Mouse (Mus musculus): ENCODE measurements around the gene Car1. TPM values are rescaled to one million over a fixed set of nuclear protein-coding genes. Genes with fewer than 3 reads are reported as not detected.

Car1 gene
- 0.23 TPM in 1 of 2 replicates, not detected in the other for polyA plus RNA-seq (2015; fragmentation: Nextera tagmentation; extraction: Ambion mirVana)

- ATAC-seq (ENCODE audit: insufficient number of reproducible peaks, low FRiP score, low TSS enrichment, low read depth): no peak
- Histone ChIP-seq H3K36me3 (no peaks in the 10 kb centered on the region), H3K9me3 (replicated peaks) (no peaks in the 10 kb centered on the region), H3K4me1 (no peaks in the 10 kb centered on the region), H3K9ac (no peak within 1 kb of the TSS), H3K4me3 (replicated peaks) (no peak within 1 kb of the TSS), H3K27me3 (no peaks in the 10 kb centered on the region), H3K27ac (replicated peaks) (no peak within 1 kb of the TSS), H3K4me2 (replicated peaks) (no peak within 1 kb of the TSS)
- 78% methylated on average over 1 of the region's 1 CpGs for WGBS
Observed at GRCm38 (mm10) chr3:14808211-14808610, at the start of gene Car1. Gene Car1, minus strand, starts transcription at chr3:14808368.

GRCm38 (mm10) chr3:14857874-14858273 lies 49.7 kb upstream of the Car1 start:
- ATAC-seq (ENCODE audit: insufficient number of reproducible peaks, low FRiP score, low TSS enrichment, low read depth): no peak
- H3K36me3 ChIP-seq: no peaks in the 10 kb centered on the region
- H3K9ac ChIP-seq: no peak overlapping the region
- no peak overlapping the region for H3K27ac ChIP-seq (replicated peaks)
- H3K4me3 ChIP-seq (replicated peaks): no peak overlapping the region
- H3K4me2 ChIP-seq (replicated peaks): no peak overlapping the region
- no peaks in the 10 kb centered on the region for H3K9me3 ChIP-seq (replicated peaks)
- no peaks in the 10 kb centered on the region for H3K27me3 ChIP-seq
- H3K4me1 ChIP-seq: peaks cover 7% of the 10 kb centered on the region; the same call in 1 of the 2 replicates
- WGBS: 49% methylated on average over 3 of the region's 3 CpGs

GRCm38 (mm10) chr3:14854446-14854845 lies 46.3 kb upstream of the Car1 start:
- H3K27ac ChIP-seq (replicated peaks): no peak overlapping the region
- WGBS: 64% methylated on average over 1 of the region's 1 CpGs
- H3K4me1 ChIP-seq: no peaks in the 10 kb centered on the region
- H3K4me3 ChIP-seq (replicated peaks): no peak overlapping the region
- no peak overlapping the region for H3K4me2 ChIP-seq (replicated peaks)
- no peaks in the 10 kb centered on the region for H3K9me3 ChIP-seq (replicated peaks)
- H3K9ac ChIP-seq: no peak overlapping the region
- no peak for ATAC-seq (ENCODE audit: insufficient number of reproducible peaks, low FRiP score, low TSS enrichment, low read depth)
- no peaks in the 10 kb centered on the region for H3K27me3 ChIP-seq
- H3K36me3 ChIP-seq: no peaks in the 10 kb centered on the region

GRCm38 (mm10) chr3:14853966-14854365 lies 45.8 kb upstream of the Car1 start:
- Histone ChIP-seq H3K4me2 (replicated peaks) (no peak overlapping the region), H3K9me3 (replicated peaks) (no peaks in the 10 kb centered on the region), H3K4me1 (no peaks in the 10 kb centered on the region), H3K36me3 (no peaks in the 10 kb centered on the region), H3K27ac (replicated peaks) (no peak overlapping the region), H3K27me3 (no peaks in the 10 kb centered on the region), H3K9ac (no peak overlapping the region), H3K4me3 (replicated peaks) (no peak overlapping the region)
- ATAC-seq (ENCODE audit: insufficient number of reproducible peaks, low FRiP score, low TSS enrichment, low read depth): no peak
- 71% methylated on average over 5 of the region's 5 CpGs for WGBS

- H3K9ac ChIP-seq: no peak overlapping the region
- no peak overlapping the region for H3K4me3 ChIP-seq (replicated peaks)
- ATAC-seq (ENCODE audit: insufficient number of reproducible peaks, low FRiP score, low TSS enrichment, low read depth): no peak
- H3K27me3 ChIP-seq: no peaks in the 10 kb centered on the region
- H3K4me1 ChIP-seq: no peaks in the 10 kb centered on the region
- no peaks in the 10 kb centered on the region for H3K9me3 ChIP-seq (replicated peaks)
- H3K36me3 ChIP-seq: no peaks in the 10 kb centered on the region
- no peak overlapping the region for H3K27ac ChIP-seq (replicated peaks)
- WGBS: 70% methylated on average over 2 of the region's 2 CpGs
- H3K4me2 ChIP-seq (replicated peaks): no peak overlapping the region
Observed at GRCm38 (mm10) chr3:14848587-14849254, 40.6 kb upstream of the Car1 start.

GRCm38 (mm10) chr3:14839466-14840118 lies 31.4 kb upstream of the Car1 start:
- Histone ChIP-seq H3K36me3 (no peaks in the 10 kb centered on the region), H3K4me3 (replicated peaks) (no peak overlapping the region), H3K4me1 (no peaks in the 10 kb centered on the region), H3K9me3 (replicated peaks) (no peaks in the 10 kb centered on the region), H3K9ac (no peak overlapping the region), H3K4me2 (replicated peaks) (no peak overlapping the region), H3K27ac (replicated peaks) (no peak overlapping the region), H3K27me3 (no peaks in the 10 kb centered on the region)
- WGBS: 72% methylated on average over 3 of the region's 3 CpGs
- ATAC-seq (ENCODE audit: insufficient number of reproducible peaks, low FRiP score, low TSS enrichment, low read depth): no peak

- Histone ChIP-seq H3K4me1 (no peaks in the 10 kb centered on the region), H3K9me3 (replicated peaks) (no peaks in the 10 kb centered on the region), H3K27me3 (no peaks in the 10 kb centered on the region), H3K27ac (replicated peaks) (no peak overlapping the region), H3K36me3 (no peaks in the 10 kb centered on the region), H3K9ac (no peak overlapping the region), H3K4me3 (replicated peaks) (no peak overlapping the region), H3K4me2 (replicated peaks) (no peak overlapping the region)
- no peak for ATAC-seq (ENCODE audit: insufficient number of reproducible peaks, low FRiP score, low TSS enrichment, low read depth)
- 90% methylated on average over 1 of the region's 1 CpGs for WGBS
Observed at GRCm38 (mm10) chr3:14838936-14839335, 30.8 kb upstream of the Car1 start.

- H3K4me2 ChIP-seq (replicated peaks): no peak overlapping the region
- H3K9ac ChIP-seq: no peak overlapping the region
- H3K36me3 ChIP-seq: no peaks in the 10 kb centered on the region
- H3K4me1 ChIP-seq: no peaks in the 10 kb centered on the region
- H3K27me3 ChIP-seq: no peaks in the 10 kb centered on the region
- no peak for ATAC-seq (ENCODE audit: insufficient number of reproducible peaks, low FRiP score, low TSS enrichment, low read depth)
- no peak overlapping the region for H3K27ac ChIP-seq (replicated peaks)
- H3K4me3 ChIP-seq (replicated peaks): no peak overlapping the region
- H3K9me3 ChIP-seq (replicated peaks): no peaks in the 10 kb centered on the region
Observed at GRCm38 (mm10) chr3:14832766-14833165, 24.6 kb upstream of the Car1 start.

- Histone ChIP-seq H3K4me2 (replicated peaks) (no peak overlapping the region), H3K27me3 (no peaks in the 10 kb centered on the region), H3K9ac (no peak overlapping the region), H3K4me3 (replicated peaks) (no peak overlapping the region), H3K9me3 (replicated peaks) (no peaks in the 10 kb centered on the region), H3K4me1 (no peaks in the 10 kb centered on the region), H3K27ac (replicated peaks) (no peak overlapping the region), H3K36me3 (no peaks in the 10 kb centered on the region)
- 70% methylated on average over 5 of the region's 5 CpGs for WGBS
- no peak for ATAC-seq (ENCODE audit: insufficient number of reproducible peaks, low FRiP score, low TSS enrichment, low read depth)
Observed at GRCm38 (mm10) chr3:14831219-14831835, 23.2 kb upstream of the Car1 start.

- Histone ChIP-seq H3K36me3 (no peaks in the 10 kb centered on the region), H3K4me1 (no peaks in the 10 kb centered on the region), H3K4me3 (replicated peaks) (no peak overlapping the region), H3K9me3 (replicated peaks) (no peaks in the 10 kb centered on the region), H3K4me2 (replicated peaks) (no peak overlapping the region), H3K27ac (replicated peaks) (no peak overlapping the region), H3K9ac (no peak overlapping the region), H3K27me3 (no peaks in the 10 kb centered on the region)
- no peak for ATAC-seq (ENCODE audit: insufficient number of reproducible peaks, low FRiP score, low TSS enrichment, low read depth)
Observed at GRCm38 (mm10) chr3:14828896-14829295, 20.7 kb upstream of the Car1 start.

GRCm38 (mm10) chr3:14819844-14820504 lies 11.8 kb upstream of the Car1 start:
- Histone ChIP-seq H3K27ac (replicated peaks) (no peak overlapping the region), H3K27me3 (no peaks in the 10 kb centered on the region), H3K36me3 (no peaks in the 10 kb centered on the region), H3K9ac (no peak overlapping the region), H3K4me1 (no peaks in the 10 kb centered on the region), H3K4me3 (replicated peaks) (no peak overlapping the region), H3K4me2 (replicated peaks) (no peak overlapping the region), H3K9me3 (replicated peaks) (no peaks in the 10 kb centered on the region)
- 89% methylated on average over 1 of the region's 1 CpGs for WGBS
- ATAC-seq (ENCODE audit: insufficient number of reproducible peaks, low FRiP score, low TSS enrichment, low read depth): no peak
